Mouse (Mus musculus): Measurements from ENCODE around the gene Hsf5. TPM values are rescaled to one million over a fixed set of nuclear protein-coding genes. Genes with fewer than 3 reads are reported as not detected.

Gene Hsf5
- polyA plus RNA-seq, 1 experiment = 0.05 TPM

DNA sequence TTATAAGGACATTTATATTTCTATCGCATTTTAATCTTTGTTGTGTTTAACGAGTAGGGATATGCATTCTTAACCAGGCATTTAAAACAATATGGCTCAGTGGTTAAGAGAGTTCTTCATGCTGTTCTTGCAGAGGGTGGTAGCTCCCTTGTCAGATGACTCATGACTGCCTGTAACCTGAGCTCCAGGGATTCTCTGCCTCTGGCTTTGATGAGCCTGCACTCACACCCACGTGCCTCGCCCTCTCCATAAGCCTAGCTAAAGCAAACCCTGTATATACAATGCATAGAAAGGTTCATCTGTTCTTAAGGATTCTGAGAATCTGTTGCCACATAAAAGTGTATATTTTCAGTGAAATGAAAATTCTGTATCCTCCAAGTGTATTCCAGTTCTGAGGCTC, 6.2 kb downstream of the Hsf5 start:
- WGBS = 88% methylated on average over 4 of the region's 4 CpGs
- DNase-seq = no peak
- TF ChIP-seq POLR2A (IDR thresholded peaks at IDR 0.05; ENCODE audit: control insufficient read depth, extremely low read depth, insufficient read depth, low read length, poor library complexity) (no peak), CTCF (IDR thresholded peaks at IDR 0.05; ENCODE audit: borderline replicate concordance, control insufficient read depth, extremely low read depth, insufficient read depth, low read length, poor library complexity) (no peak)

DNA sequence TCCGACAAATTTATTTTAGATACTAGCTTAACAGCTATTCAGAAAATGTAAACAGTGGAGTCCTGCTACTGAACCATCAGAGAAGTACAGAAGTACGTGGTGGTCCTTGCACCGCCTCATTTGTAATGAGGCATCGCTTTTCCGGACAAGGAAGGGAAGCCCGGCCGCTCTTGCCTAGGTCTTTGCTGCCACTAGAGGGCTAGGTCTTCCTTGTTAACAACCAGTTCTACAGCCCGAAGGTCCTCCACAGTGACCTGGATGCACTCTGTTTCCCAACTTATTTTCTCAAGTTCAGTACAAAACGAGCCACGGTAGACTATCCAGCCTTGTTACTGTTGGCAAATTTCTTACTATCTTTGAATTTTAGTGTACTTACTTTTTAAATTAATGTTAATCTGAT, 12.9 kb downstream of the Hsf5 start:
- 13% methylated on average over 10 of the region's 10 CpGs for WGBS
- TF ChIP-seq POLR2A (IDR thresholded peaks at IDR 0.05; ENCODE audit: control insufficient read depth, extremely low read depth, insufficient read depth, low read length, poor library complexity) = no peak
- peak; percentile 71; the same call in 1 of the 2 replicates for TF ChIP-seq CTCF (IDR thresholded peaks at IDR 0.05; ENCODE audit: borderline replicate concordance, control insufficient read depth, extremely low read depth, insufficient read depth, low read length, poor library complexity)
- DNase-seq = peak; percentile 34

More for the DNA sequence above, 6.2 kb downstream of the Hsf5 start:
- Histone ChIP-seq H3K27me3 (ENCODE audit: control insufficient read depth, insufficient read depth, low read length) (no peaks in the 10 kb centered on the region), H3K4me1 (replicated peaks; ENCODE audit: control insufficient read depth, insufficient read depth, low read length) (no peaks in the 10 kb centered on the region), H3K4me3 (ENCODE audit: control insufficient read depth, insufficient read depth, low read length) (no peak overlapping the region), H3K27ac (ENCODE audit: control insufficient read depth, insufficient read depth, low read length) (no peak overlapping the region), H3K36me3 (ENCODE audit: control insufficient read depth, insufficient read depth, low read length) (peaks cover 7% of the 10 kb centered on the region; the same call in 1 of the 2 replicates)

GRCm38 (mm10) chr11:87638793-87639192, 21.8 kb downstream of the Hsf5 start:
- no peak for DNase-seq
- TF ChIP-seq CTCF (IDR thresholded peaks at IDR 0.05; ENCODE audit: borderline replicate concordance, control insufficient read depth, extremely low read depth, insufficient read depth, low read length, poor library complexity) = no peak
- TF ChIP-seq POLR2A (IDR thresholded peaks at IDR 0.05; ENCODE audit: control insufficient read depth, extremely low read depth, insufficient read depth, low read length, poor library complexity) = no peak
- H3K27ac ChIP-seq (ENCODE audit: control insufficient read depth, insufficient read depth, low read length) = no peak overlapping the region
- H3K27me3 ChIP-seq (ENCODE audit: control insufficient read depth, insufficient read depth, low read length) = no peaks in the 10 kb centered on the region
- peak overlapping the region; percentile 22 for H3K4me3 ChIP-seq (ENCODE audit: control insufficient read depth, insufficient read depth, low read length)
- no peaks in the 10 kb centered on the region for H3K36me3 ChIP-seq (ENCODE audit: control insufficient read depth, insufficient read depth, low read length)
- WGBS = 53% methylated on average over 2 of the region's 2 CpGs
- peaks cover 6% of the 10 kb centered on the region; the same call in 1 of the 2 replicates for H3K4me1 ChIP-seq (replicated peaks; ENCODE audit: control insufficient read depth, insufficient read depth, low read length)

More for the DNA sequence above, 12.9 kb downstream of the Hsf5 start:
- no peak overlapping the region for H3K4me3 ChIP-seq (ENCODE audit: control insufficient read depth, insufficient read depth, low read length)
- H3K27me3 ChIP-seq (ENCODE audit: control insufficient read depth, insufficient read depth, low read length) = no peaks in the 10 kb centered on the region
- no peaks in the 10 kb centered on the region for H3K4me1 ChIP-seq (replicated peaks; ENCODE audit: control insufficient read depth, insufficient read depth, low read length)
- H3K27ac ChIP-seq (ENCODE audit: control insufficient read depth, insufficient read depth, low read length) = no peak overlapping the region
- no peaks in the 10 kb centered on the region for H3K36me3 ChIP-seq (ENCODE audit: control insufficient read depth, insufficient read depth, low read length)

- H3K4me1 ChIP-seq (replicated peaks; ENCODE audit: control insufficient read depth, insufficient read depth, low read length) = peaks cover 6% of the 10 kb centered on the region; the same call in 1 of the 2 replicates
- 2% methylated on average over 29 of the region's 29 CpGs for WGBS
- TF ChIP-seq CTCF (IDR thresholded peaks at IDR 0.05; ENCODE audit: borderline replicate concordance, control insufficient read depth, extremely low read depth, insufficient read depth, low read length, poor library complexity) (no peak), POLR2A (IDR thresholded peaks at IDR 0.05; ENCODE audit: control insufficient read depth, extremely low read depth, insufficient read depth, low read length, poor library complexity) (no peak)
- peak overlapping the region; percentile 22 for H3K4me3 ChIP-seq (ENCODE audit: control insufficient read depth, insufficient read depth, low read length)
- no peaks in the 10 kb centered on the region for H3K36me3 ChIP-seq (ENCODE audit: control insufficient read depth, insufficient read depth, low read length)
- peak; percentile 19 for DNase-seq
- no peaks in the 10 kb centered on the region for H3K27me3 ChIP-seq (ENCODE audit: control insufficient read depth, insufficient read depth, low read length)
- no peak overlapping the region for H3K27ac ChIP-seq (ENCODE audit: control insufficient read depth, insufficient read depth, low read length)
Measured at GRCm38 (mm10) chr11:87639206-87639605, 22.2 kb downstream of the Hsf5 start.

GRCm38 (mm10) chr11:87642865-87643264, 25.9 kb downstream of the Hsf5 start:
- Histone ChIP-seq H3K27ac (ENCODE audit: control insufficient read depth, insufficient read depth, low read length) (no peak overlapping the region), H3K4me3 (ENCODE audit: control insufficient read depth, insufficient read depth, low read length) (no peak overlapping the region), H3K36me3 (ENCODE audit: control insufficient read depth, insufficient read depth, low read length) (no peaks in the 10 kb centered on the region), H3K27me3 (ENCODE audit: control insufficient read depth, insufficient read depth, low read length) (no peaks in the 10 kb centered on the region), H3K4me1 (replicated peaks; ENCODE audit: control insufficient read depth, insufficient read depth, low read length) (peaks cover 6% of the 10 kb centered on the region; the same call in 1 of the 2 replicates)
- DNase-seq = no peak
- TF ChIP-seq CTCF (IDR thresholded peaks at IDR 0.05; ENCODE audit: borderline replicate concordance, control insufficient read depth, extremely low read depth, insufficient read depth, low read length, poor library complexity) (no peak), POLR2A (IDR thresholded peaks at IDR 0.05; ENCODE audit: control insufficient read depth, extremely low read depth, insufficient read depth, low read length, poor library complexity) (no peak)

- no peaks in the 10 kb centered on the region for H3K27me3 ChIP-seq (ENCODE audit: control insufficient read depth, insufficient read depth, low read length)
- no peak for TF ChIP-seq CTCF (IDR thresholded peaks at IDR 0.05; ENCODE audit: borderline replicate concordance, control insufficient read depth, extremely low read depth, insufficient read depth, low read length, poor library complexity)
- no peak for TF ChIP-seq POLR2A (IDR thresholded peaks at IDR 0.05; ENCODE audit: control insufficient read depth, extremely low read depth, insufficient read depth, low read length, poor library complexity)
- no peak for DNase-seq
- H3K36me3 ChIP-seq (ENCODE audit: control insufficient read depth, insufficient read depth, low read length) = no peaks in the 10 kb centered on the region
- H3K27ac ChIP-seq (ENCODE audit: control insufficient read depth, insufficient read depth, low read length) = no peak overlapping the region
- 84% methylated on average over 5 of the region's 5 CpGs for WGBS
- H3K4me1 ChIP-seq (replicated peaks; ENCODE audit: control insufficient read depth, insufficient read depth, low read length) = no peaks in the 10 kb centered on the region
- H3K4me3 ChIP-seq (ENCODE audit: control insufficient read depth, insufficient read depth, low read length) = no peak overlapping the region
Measured at GRCm38 (mm10) chr11:87654693-87655092, 37.7 kb downstream of the Hsf5 start.

- Histone ChIP-seq H3K4me3 (ENCODE audit: control insufficient read depth, insufficient read depth, low read length) (no peak overlapping the region), H3K27ac (ENCODE audit: control insufficient read depth, insufficient read depth, low read length) (no peak overlapping the region), H3K27me3 (ENCODE audit: control insufficient read depth, insufficient read depth, low read length) (peaks cover 3% of the 10 kb centered on the region; the same call in 1 of the 2 replicates), H3K4me1 (replicated peaks; ENCODE audit: control insufficient read depth, insufficient read depth, low read length) (no peaks in the 10 kb centered on the region), H3K36me3 (ENCODE audit: control insufficient read depth, insufficient read depth, low read length) (no peaks in the 10 kb centered on the region)
- DNase-seq = no peak
- no peak for TF ChIP-seq CTCF (IDR thresholded peaks at IDR 0.05; ENCODE audit: borderline replicate concordance, control insufficient read depth, extremely low read depth, insufficient read depth, low read length, poor library complexity)
- WGBS = 91% methylated on average over 7 of the region's 7 CpGs
Measured at GRCm38 (mm10) chr11:87659216-87659615, 42.3 kb downstream of the Hsf5 start.

All from thymus, adult 2 months (tissue).